Mouse (Mus musculus): ENCODE results near the gene Kank1. TPM values are rescaled to one million over a fixed set of nuclear protein-coding genes. Genes with fewer than 3 reads are reported as not detected.

The Kank1 gene
- polyA plus RNA-seq, 1 experiment from 2014 or later, result 23.0 TPM

- peaks cover 3% of the 10 kb centered on the region; the same call in 1 of the 2 replicates for H3K4me1 ChIP-seq (ENCODE audit: control insufficient read depth, insufficient read depth, low read length)
- ATAC-seq (ENCODE audit: low FRiP score, low TSS enrichment), result no peak
- 86% methylated on average over 11 of the region's 11 CpGs for WGBS
- no peak overlapping the region for H3K4me2 ChIP-seq (replicated peaks; ENCODE audit: low read depth, low read length)
- no peak overlapping the region for H3K27ac ChIP-seq (ENCODE audit: low read depth, low read length)
- peaks cover 4% of the 10 kb centered on the region for H3K9me3 ChIP-seq (ENCODE audit: control insufficient read depth, low read length)
- H3K9ac ChIP-seq (ENCODE audit: low read depth, low read length), result no peak overlapping the region
- H3K36me3 ChIP-seq (ENCODE audit: control insufficient read depth, insufficient read depth, low read length), result no peaks in the 10 kb centered on the region
- H3K4me3 ChIP-seq (ENCODE audit: low read length), result no peak overlapping the region
- H3K27me3 ChIP-seq (ENCODE audit: control insufficient read depth, insufficient read depth, low read length), result no peaks in the 10 kb centered on the region
These were observed 155.4 kb downstream of the Kank1 start for GRCm38 (mm10) chr19:25392135-25392534.

DNA sequence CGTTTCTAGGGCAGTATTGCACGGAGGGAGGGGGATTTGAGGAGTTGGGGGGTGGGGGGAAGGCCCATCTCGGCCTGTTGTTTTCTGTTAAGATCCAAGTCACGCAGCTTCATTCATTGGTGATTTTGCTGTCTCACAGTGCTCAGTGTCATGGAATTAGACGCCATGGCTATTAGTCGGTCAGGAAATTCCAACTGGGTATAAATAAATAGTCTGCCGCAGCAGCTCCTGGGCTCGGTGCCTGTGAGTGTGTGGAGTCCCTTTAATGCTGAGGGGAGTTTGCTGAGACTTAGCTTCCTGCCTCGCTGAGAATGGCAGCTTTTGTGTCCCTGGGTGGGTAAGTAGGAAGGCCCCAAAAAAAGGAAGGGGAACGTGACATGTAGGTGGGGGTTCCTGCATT lies 158.3 kb downstream of the Kank1 start:
- peak overlapping the region; percentile 44; the same call in 1 of the 2 replicates for H3K27ac ChIP-seq (ENCODE audit: low read depth, low read length)
- no peaks in the 10 kb centered on the region for H3K36me3 ChIP-seq (ENCODE audit: control insufficient read depth, insufficient read depth, low read length)
- no peak overlapping the region for H3K9ac ChIP-seq (ENCODE audit: low read depth, low read length)
- H3K27me3 ChIP-seq (ENCODE audit: control insufficient read depth, insufficient read depth, low read length), result no peaks in the 10 kb centered on the region
- peaks cover 4% of the 10 kb centered on the region for H3K9me3 ChIP-seq (ENCODE audit: control insufficient read depth, low read length)
- no peak overlapping the region for H3K4me3 ChIP-seq (ENCODE audit: low read length)
- ATAC-seq (ENCODE audit: low FRiP score, low TSS enrichment), result no peak
- peaks cover 17% of the 10 kb centered on the region for H3K4me1 ChIP-seq (ENCODE audit: control insufficient read depth, insufficient read depth, low read length)
- peak overlapping the region; percentile 18; the same call in 1 of the 2 replicates for H3K4me2 ChIP-seq (replicated peaks; ENCODE audit: low read depth, low read length)
- 24% methylated on average over 10 of the region's 10 CpGs for WGBS

DNA sequence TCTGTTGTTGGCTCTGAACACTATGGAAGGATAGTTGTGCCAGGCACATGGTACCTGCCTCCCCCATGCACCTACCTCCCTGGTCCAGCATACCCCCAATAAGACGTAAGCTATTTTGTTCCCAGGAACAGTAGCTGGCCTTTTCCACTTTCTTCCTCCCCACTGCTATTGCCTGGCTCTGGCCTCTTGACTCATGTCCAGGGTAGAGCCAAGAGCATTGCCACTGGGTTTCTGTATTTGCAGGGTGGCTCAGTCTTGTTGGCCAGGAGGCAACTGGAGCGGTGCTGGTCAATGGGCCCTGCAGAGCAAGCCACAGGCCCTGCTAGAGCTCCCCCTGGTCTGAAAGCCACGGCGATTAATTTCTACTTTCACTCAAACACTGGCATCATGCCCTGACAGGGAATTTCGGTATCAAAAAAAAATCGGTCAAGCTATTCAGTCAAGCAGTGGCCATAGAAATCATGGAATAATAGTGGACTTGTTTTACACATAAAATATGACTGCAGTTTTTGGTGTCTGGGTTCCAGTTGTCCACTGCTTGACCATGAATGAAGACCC lies 160.0 kb downstream of the Kank1 start:
- Histone ChIP-seq H3K4me2 (replicated peaks; ENCODE audit: low read depth, low read length) (no peak overlapping the region), H3K27me3 (ENCODE audit: control insufficient read depth, insufficient read depth, low read length) (no peaks in the 10 kb centered on the region), H3K4me3 (ENCODE audit: low read length) (no peak overlapping the region), H3K9ac (ENCODE audit: low read depth, low read length) (no peak overlapping the region; the same call in 1 of the 2 replicates), H3K4me1 (ENCODE audit: control insufficient read depth, insufficient read depth, low read length) (peaks cover 27% of the 10 kb centered on the region), H3K27ac (ENCODE audit: low read depth, low read length) (no peak overlapping the region), H3K9me3 (ENCODE audit: control insufficient read depth, low read length) (peaks cover 4% of the 10 kb centered on the region), H3K36me3 (ENCODE audit: control insufficient read depth, insufficient read depth, low read length) (no peaks in the 10 kb centered on the region)
- no peak for ATAC-seq (ENCODE audit: low FRiP score, low TSS enrichment)
- 95% methylated on average over 6 of the region's 6 CpGs for WGBS

DNA sequence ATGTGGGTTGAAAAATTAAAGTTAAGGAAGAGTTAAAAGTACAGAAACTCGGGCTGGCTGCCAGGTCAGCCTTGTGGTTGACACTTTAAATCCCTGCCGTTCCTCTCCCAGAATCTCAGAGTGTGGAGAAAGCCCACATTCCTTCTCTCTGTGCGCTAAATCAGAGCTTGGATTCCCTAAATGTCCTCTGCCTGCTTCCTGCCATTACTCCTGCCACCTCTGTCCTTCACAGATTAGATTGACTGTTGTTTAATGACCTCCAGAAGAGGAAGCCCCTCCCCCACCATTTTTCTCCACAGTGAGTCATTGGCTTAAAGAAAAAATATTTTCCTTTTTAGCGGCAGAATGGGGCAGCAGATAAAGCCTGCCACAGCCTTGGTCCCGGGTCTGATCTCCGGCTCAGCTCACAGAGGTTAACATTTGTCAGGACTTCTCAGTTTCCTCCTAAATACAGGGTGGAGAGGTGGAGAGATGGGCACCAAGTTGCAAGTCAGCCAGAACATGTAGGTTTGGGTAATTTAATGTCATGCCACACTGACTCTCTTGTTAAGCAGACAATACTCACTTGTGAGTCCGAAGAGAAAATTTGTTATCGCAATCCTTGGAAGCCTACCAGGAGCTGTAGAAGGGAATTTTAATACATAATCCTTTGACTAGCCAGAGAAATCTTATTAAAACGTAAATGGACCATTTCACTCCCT lies 162.9 kb downstream of the Kank1 start:
- no peak overlapping the region for H3K9ac ChIP-seq (ENCODE audit: low read depth, low read length)
- no peak overlapping the region for H3K4me3 ChIP-seq (ENCODE audit: low read length)
- H3K27me3 ChIP-seq (ENCODE audit: control insufficient read depth, insufficient read depth, low read length), result no peaks in the 10 kb centered on the region
- H3K36me3 ChIP-seq (ENCODE audit: control insufficient read depth, insufficient read depth, low read length), result no peaks in the 10 kb centered on the region
- peak overlapping the region; percentile 37; the same call in 1 of the 2 replicates for H3K27ac ChIP-seq (ENCODE audit: low read depth, low read length)
- H3K4me1 ChIP-seq (ENCODE audit: control insufficient read depth, insufficient read depth, low read length), result peaks cover 27% of the 10 kb centered on the region
- peak; percentile 59; the same call in 1 of the 2 replicates for ATAC-seq (ENCODE audit: low FRiP score, low TSS enrichment)
- H3K4me2 ChIP-seq (replicated peaks; ENCODE audit: low read depth, low read length), result peak overlapping the region; percentile 24
- WGBS, result 13% methylated on average over 9 of the region's 9 CpGs
- H3K9me3 ChIP-seq (ENCODE audit: control insufficient read depth, low read length), result peaks cover 4% of the 10 kb centered on the region

- Histone ChIP-seq H3K36me3 (ENCODE audit: control insufficient read depth, insufficient read depth, low read length) (no peaks in the 10 kb centered on the region), H3K4me1 (ENCODE audit: control insufficient read depth, insufficient read depth, low read length) (peaks cover 25% of the 10 kb centered on the region), H3K27me3 (ENCODE audit: control insufficient read depth, insufficient read depth, low read length) (no peaks in the 10 kb centered on the region), H3K4me2 (replicated peaks; ENCODE audit: low read depth, low read length) (peak overlapping the region; percentile 24), H3K27ac (ENCODE audit: low read depth, low read length) (peak overlapping the region; percentile 49; the same call in 1 of the 2 replicates), H3K4me3 (ENCODE audit: low read length) (no peak overlapping the region), H3K9me3 (ENCODE audit: control insufficient read depth, low read length) (peaks cover 4% of the 10 kb centered on the region), H3K9ac (ENCODE audit: low read depth, low read length) (no peak overlapping the region)
- ATAC-seq (ENCODE audit: low FRiP score, low TSS enrichment), result peak; percentile 65
- 23% methylated on average over 13 of the region's 13 CpGs for WGBS
These were observed 163.6 kb downstream of the Kank1 start for GRCm38 (mm10) chr19:25400212-25400913.

- H3K4me1 ChIP-seq (ENCODE audit: control insufficient read depth, insufficient read depth, low read length), result peaks cover 34% of the 10 kb centered on the region
- no peak overlapping the region for H3K4me3 ChIP-seq (ENCODE audit: low read length)
- H3K36me3 ChIP-seq (ENCODE audit: control insufficient read depth, insufficient read depth, low read length), result no peaks in the 10 kb centered on the region
- no peaks in the 10 kb centered on the region for H3K27me3 ChIP-seq (ENCODE audit: control insufficient read depth, insufficient read depth, low read length)
- WGBS, result 73% methylated on average over 8 of the region's 8 CpGs
- H3K9ac ChIP-seq (ENCODE audit: low read depth, low read length), result no peak overlapping the region
- no peak overlapping the region for H3K4me2 ChIP-seq (replicated peaks; ENCODE audit: low read depth, low read length)
- H3K27ac ChIP-seq (ENCODE audit: low read depth, low read length), result no peak overlapping the region
- H3K9me3 ChIP-seq (ENCODE audit: control insufficient read depth, low read length), result no peaks in the 10 kb centered on the region
- no peak for ATAC-seq (ENCODE audit: low FRiP score, low TSS enrichment)
These were observed 164.7 kb downstream of the Kank1 start for GRCm38 (mm10) chr19:25401521-25401920.

DNA sequence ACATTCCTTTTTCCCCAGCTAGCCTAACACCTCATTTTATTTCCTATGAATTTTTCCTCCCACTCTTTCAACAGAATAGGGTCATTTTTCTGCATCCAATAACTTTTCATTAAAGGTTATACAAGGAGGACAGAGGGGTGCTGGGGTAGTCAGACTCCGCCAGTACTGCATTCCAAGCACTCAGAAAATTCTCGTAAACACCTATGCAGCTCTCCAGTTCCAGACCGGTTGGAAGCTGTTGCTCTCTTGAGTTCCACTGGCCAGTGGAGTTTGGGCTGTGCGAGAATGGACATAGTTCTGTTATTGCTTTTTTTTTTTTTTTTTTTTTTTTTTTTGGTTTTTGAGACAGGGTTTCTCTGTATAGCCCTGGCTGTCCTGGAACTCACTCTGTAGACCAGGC lies 167.4 kb downstream of the Kank1 start:
- Histone ChIP-seq H3K27me3 (ENCODE audit: control insufficient read depth, insufficient read depth, low read length) (no peaks in the 10 kb centered on the region), H3K4me2 (replicated peaks; ENCODE audit: low read depth, low read length) (no peak overlapping the region), H3K4me1 (ENCODE audit: control insufficient read depth, insufficient read depth, low read length) (peaks cover 39% of the 10 kb centered on the region), H3K9me3 (ENCODE audit: control insufficient read depth, low read length) (no peaks in the 10 kb centered on the region), H3K9ac (ENCODE audit: low read depth, low read length) (no peak overlapping the region), H3K36me3 (ENCODE audit: control insufficient read depth, insufficient read depth, low read length) (peaks cover under 1% of the 10 kb centered on the region), H3K4me3 (ENCODE audit: low read length) (no peak overlapping the region), H3K27ac (ENCODE audit: low read depth, low read length) (no peak overlapping the region)
- ATAC-seq (ENCODE audit: low FRiP score, low TSS enrichment), result no peak
- WGBS, result 90% methylated on average over 4 of the region's 4 CpGs

DNA sequence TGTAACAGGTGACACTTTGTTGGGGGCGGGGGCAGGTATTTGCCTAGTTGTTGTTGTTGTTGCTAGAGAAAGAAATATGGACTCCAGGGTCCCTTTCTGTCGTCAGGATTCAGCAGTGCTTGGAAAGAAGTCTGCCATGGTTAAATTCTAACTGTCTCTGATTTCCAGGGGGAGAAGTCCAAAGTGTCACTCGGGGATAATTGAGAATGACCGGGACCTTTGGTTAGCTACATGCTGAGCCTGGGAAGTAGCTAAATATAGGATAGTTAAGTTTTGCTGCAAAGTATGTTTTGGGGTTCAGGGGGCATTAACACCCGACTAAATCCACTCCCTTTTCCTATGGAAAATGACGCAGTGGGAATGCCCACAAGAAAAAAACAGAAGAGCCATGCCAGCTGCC lies 169.2 kb downstream of the Kank1 start:
- H3K27ac ChIP-seq (ENCODE audit: low read depth, low read length), result peak overlapping the region; percentile 81; the same call in 1 of the 2 replicates
- ATAC-seq (ENCODE audit: low FRiP score, low TSS enrichment), result no peak
- no peaks in the 10 kb centered on the region for H3K9me3 ChIP-seq (ENCODE audit: control insufficient read depth, low read length)
- WGBS, result 28% methylated on average over 6 of the region's 6 CpGs
- H3K36me3 ChIP-seq (ENCODE audit: control insufficient read depth, insufficient read depth, low read length), result peaks cover 19% of the 10 kb centered on the region
- peak overlapping the region; percentile 59; the same call in 1 of the 2 replicates for H3K9ac ChIP-seq (ENCODE audit: low read depth, low read length)
- H3K4me3 ChIP-seq (ENCODE audit: low read length), result peak overlapping the region; percentile 42; the same call in 1 of the 2 replicates
- no peaks in the 10 kb centered on the region for H3K27me3 ChIP-seq (ENCODE audit: control insufficient read depth, insufficient read depth, low read length)
- H3K4me1 ChIP-seq (ENCODE audit: control insufficient read depth, insufficient read depth, low read length), result peaks cover 21% of the 10 kb centered on the region; the same call in 1 of the 2 replicates
- H3K4me2 ChIP-seq (replicated peaks; ENCODE audit: low read depth, low read length), result peak overlapping the region; percentile 77
